Mouse (Mus musculus) natural killer cell, adult 2 months (primary cell): Measurements from ENCODE around the gene Olfr804.

Source experiments
- DNase-seq, 2 experiments: peaks; one replicate each; pipeline ENCODE4 v3.0.0; 2022; ENCODE audit warnings: low spot score in 2 of 2

The Olfr804 gene

GRCm38 (mm10) chr10:129702910-129703309 lies at the start of gene Olfr804:
Olfr804 (plus strand) TSS chr10:129703210.
- DNase-seq = no peak

GRCm38 (mm10) chr10:129657394-129657793 lies 45.6 kb upstream of the Olfr804 start, which contains the start of gene Olfr800:
Olfr800 (plus strand) TSS chr10:129657694.
- no peak for DNase-seq

GRCm38 (mm10) chr10:129673765-129674164 lies 29.2 kb upstream of the Olfr804 start, which contains the start of gene Olfr801:
Olfr801 (minus strand) TSS chr10:129673865.
- no peak for DNase-seq

- DNase-seq = no peak
Measured at GRCm38 (mm10) chr10:129688069-129688468, 14.9 kb upstream of the Olfr804 start, which contains the start of gene Olfr802. Olfr802 (minus strand) TSS chr10:129688169.

GRCm38 (mm10) chr10:129694186-129694585 lies 8.8 kb upstream of the Olfr804 start, which contains the start of gene Olfr803:
Olfr803 (minus strand) TSS chr10:129694286.
- no peak for DNase-seq

GRCm38 (mm10) chr10:129729275-129729674 lies 26.3 kb downstream of the Olfr804 start, which contains the start of gene Olfr805:
Olfr805 (minus strand) TSS chr10:129729375.
- no peak for DNase-seq

GRCm38 (mm10) chr10:129741821-129742220 lies 38.8 kb downstream of the Olfr804 start, which contains the start of gene Olfr806:
Olfr806 (minus strand) TSS chr10:129741921.
- no peak for DNase-seq

- DNase-seq = no peak
Measured at GRCm38 (mm10) chr10:129757693-129758092, 54.7 kb downstream of the Olfr804 start, which contains the start of gene Olfr807. Olfr807 (minus strand) TSS chr10:129757793.
